Mouse (Mus musculus) forebrain, embryonic 14.5 days (tissue): ENCODE data around the gene Wdr95. TPM values are rescaled to one million over a fixed set of nuclear protein-coding genes. Genes with fewer than 3 reads are reported as not detected.

Source experiments
- ATAC-seq: fragments of 200-750 bp; cut with Nextera tagmentation; 2 replicates; pipeline ENCODE4 v1.8.0; 2017; ENCODE audit warnings: mild to moderate bottlenecking, moderate library complexity
- DNase-seq: peaks from one replicate; pipeline ENCODE4 v3.0.0-alpha.2; 2015; ENCODE audit warnings: low spot score
- H3K27ac ChIP-seq: fragments of 300-500 bp; sonication (generic); 2 replicates; pipeline ENCODE4 v1.5.1; 2014; ENCODE audit warnings: low read depth, mild to moderate bottlenecking, control low read depth, low read length, moderate library complexity
- H3K27me3 ChIP-seq: fragments of 300-500 bp; sonication (generic); replicated peaks from 2 replicates; pipeline ENCODE4 v1.6.1; 2014; ENCODE audit warnings: low read length, control low read depth, mixed read lengths; ENCODE audit not compliant: control insufficient read depth, insufficient read depth
- H3K36me3 ChIP-seq: fragments of 300-500 bp; sonication (generic); 2 replicates; pipeline ENCODE4 v1.6.1; 2014; ENCODE audit warnings: low read length, control low read depth; ENCODE audit not compliant: control insufficient read depth, insufficient read depth
- H3K4me1 ChIP-seq: fragments of 300-500 bp; sonication (generic); 2 replicates; pipeline ENCODE4 v1.6.1; 2014; ENCODE audit warnings: antibody characterized with exemption, low read length, control low read depth; ENCODE audit not compliant: control insufficient read depth, insufficient read depth
- H3K4me2 ChIP-seq: fragments of 300-500 bp; sonication (generic); 2 replicates; pipeline ENCODE4 v1.6.1; 2014; ENCODE audit warnings: mild to moderate bottlenecking, control low read depth, low read length
- H3K4me3 ChIP-seq: fragments of 300-500 bp; sonication (generic); 2 replicates; pipeline ENCODE4 v1.5.1; 2014; ENCODE audit warnings: low read depth, low read length, control low read depth
- H3K9ac ChIP-seq: fragments of 300-500 bp; sonication (generic); 2 replicates; pipeline ENCODE4 v1.6.1; 2014; ENCODE audit warnings: mild to moderate bottlenecking, low read length, control low read depth, moderate library complexity
- H3K9me3 ChIP-seq: fragments of 300-500 bp; sonication (generic); replicated peaks from 2 replicates; pipeline ENCODE4 v1.6.1; 2016; ENCODE audit warnings: low read length, control low read depth, mixed read lengths; ENCODE audit not compliant: control insufficient read depth
- WGBS: fragments of 180-500 bp; shearing (Covaris S2); extraction: QIAGEN DNeasy Blood & Tissue Kit; methylation state at CpG from one replicate; pipeline ENCODE4 v1.1.7; 2014; 5-methylcytosine and 5-hydroxymethylcytosine counted together
- polyA plus RNA-seq: library from polyadenylated mRNA; unstranded; fragments of >200 nt; fragmentation: Nextera tagmentation; extraction: Ambion mirVana; gene quantifications from 2 replicates; pipeline ENCODE4 v1.2.1, GENCODE M21; 2014

Gene Wdr95
- polyA plus RNA-seq, 1 experiment from 2014 or later = 0.69 TPM

GRCm38 (mm10) chr5:149495655-149496054 is 32.8 kb upstream of the Wdr95 start:
- DNase-seq (peak; percentile 82), ATAC-seq (peak; percentile 53)
- Histone ChIP-seq H3K27me3 (no peaks in the 10 kb centered on the region), H3K27ac (peak overlapping the region; percentile 91), H3K4me2 (no peak overlapping the region), H3K36me3 (no peaks in the 10 kb centered on the region), H3K9ac (peak overlapping the region; percentile 45), H3K4me3 (no peak overlapping the region), H3K4me1 (peaks cover 23% of the 10 kb centered on the region), H3K9me3 (no peaks in the 10 kb centered on the region)
- 11% methylated on average over 6 of the region's 6 CpGs for WGBS

- WGBS = 20% methylated on average over 12 of the region's 12 CpGs
- DNase-seq = peak; percentile 53
- H3K4me3 ChIP-seq = no peak overlapping the region
- no peaks in the 10 kb centered on the region for H3K27me3 ChIP-seq
- H3K27ac ChIP-seq = peak overlapping the region; percentile 91
- H3K36me3 ChIP-seq = no peaks in the 10 kb centered on the region
- peak; percentile 81 for ATAC-seq
- H3K4me1 ChIP-seq = peaks cover 22% of the 10 kb centered on the region
- H3K9ac ChIP-seq = peak overlapping the region; percentile 45; the same call in 1 of the 2 replicates
- H3K9me3 ChIP-seq = no peaks in the 10 kb centered on the region
- H3K4me2 ChIP-seq = no peak overlapping the region
Measured at GRCm38 (mm10) chr5:149496401-149497066, 31.9 kb upstream of the Wdr95 start.

- Histone ChIP-seq H3K4me3 (no peak overlapping the region), H3K27ac (no peak overlapping the region), H3K36me3 (no peaks in the 10 kb centered on the region), H3K9me3 (no peaks in the 10 kb centered on the region), H3K4me1 (peaks cover 24% of the 10 kb centered on the region), H3K27me3 (no peaks in the 10 kb centered on the region), H3K9ac (no peak overlapping the region), H3K4me2 (no peak overlapping the region)
- no peak for ATAC-seq
- DNase-seq = no peak
- WGBS = 46% methylated on average over 4 of the region's 4 CpGs
Measured at GRCm38 (mm10) chr5:149499936-149500335, 28.5 kb upstream of the Wdr95 start.

- ATAC-seq (peak; percentile 74), DNase-seq (peak; percentile 74)
- no peaks in the 10 kb centered on the region for H3K36me3 ChIP-seq
- no peaks in the 10 kb centered on the region for H3K27me3 ChIP-seq
- H3K4me2 ChIP-seq = peak overlapping the region; percentile 23
- H3K4me1 ChIP-seq = peaks cover 2% of the 10 kb centered on the region
- peak overlapping the region; percentile 84 for H3K27ac ChIP-seq
- no peak overlapping the region for H3K4me3 ChIP-seq
- peak overlapping the region; percentile 43; the same call in 1 of the 2 replicates for H3K9ac ChIP-seq
- H3K9me3 ChIP-seq = 0 out of 2 replicates have a peak, but pooled peaks cover 3% of the 10 kb centered on the region
- WGBS = 61% methylated on average over 23 of the region's 23 CpGs
Measured at GRCm38 (mm10) chr5:149503423-149504175, 24.9 kb upstream of the Wdr95 start.

- no peak overlapping the region for H3K27ac ChIP-seq
Measured at GRCm38 (mm10) chr5:149504985-149505384, 23.5 kb upstream of the Wdr95 start.

GRCm38 (mm10) chr5:149506033-149506432 is 22.4 kb upstream of the Wdr95 start:
- no peaks in the 10 kb centered on the region for H3K27me3 ChIP-seq
- WGBS = 95% methylated on average over 2 of the region's 2 CpGs

More at GRCm38 (mm10) chr5:149504985-149505384, 23.5 kb upstream of the Wdr95 start:
- DNase-seq = no peak
- 83% methylated on average over 8 of the region's 8 CpGs for WGBS
- no peak for ATAC-seq
- Histone ChIP-seq H3K36me3 (no peaks in the 10 kb centered on the region), H3K27me3 (no peaks in the 10 kb centered on the region), H3K4me2 (no peak overlapping the region), H3K9ac (no peak overlapping the region), H3K9me3 (0 out of 2 replicates have a peak, but pooled peaks cover 3% of the 10 kb centered on the region), H3K4me3 (no peak overlapping the region), H3K4me1 (peaks cover 2% of the 10 kb centered on the region)

GRCm38 (mm10) chr5:149508094-149509029 is 20.1 kb upstream of the Wdr95 start:
- Histone ChIP-seq H3K27me3 (no peaks in the 10 kb centered on the region), H3K27ac (no peak overlapping the region)

More at GRCm38 (mm10) chr5:149506033-149506432, 22.4 kb upstream of the Wdr95 start:
- 0 out of 2 replicates have a peak, but pooled peaks cover 3% of the 10 kb centered on the region for H3K9me3 ChIP-seq
- no peak overlapping the region for H3K4me2 ChIP-seq
- no peak overlapping the region for H3K9ac ChIP-seq
- H3K4me3 ChIP-seq = no peak overlapping the region
- no peak for DNase-seq
- no peak for ATAC-seq
- peaks cover 10% of the 10 kb centered on the region for H3K4me1 ChIP-seq
- no peaks in the 10 kb centered on the region for H3K36me3 ChIP-seq
- no peak overlapping the region for H3K27ac ChIP-seq

GRCm38 (mm10) chr5:149510323-149510722 is 18.2 kb upstream of the Wdr95 start:
- H3K9me3 ChIP-seq = 0 out of 2 replicates have a peak, but pooled peaks cover 3% of the 10 kb centered on the region
- peak overlapping the region; percentile 6; the same call in 1 of the 2 replicates for H3K27ac ChIP-seq
- no peak overlapping the region for H3K9ac ChIP-seq
- H3K4me3 ChIP-seq = no peak overlapping the region
- peaks cover 26% of the 10 kb centered on the region for H3K4me1 ChIP-seq
- H3K27me3 ChIP-seq = no peaks in the 10 kb centered on the region
- ATAC-seq (no peak), DNase-seq (no peak)
- no peak overlapping the region for H3K4me2 ChIP-seq
- 19% methylated on average over 13 of the region's 13 CpGs for WGBS
- H3K36me3 ChIP-seq = no peaks in the 10 kb centered on the region

More at GRCm38 (mm10) chr5:149508094-149509029, 20.1 kb upstream of the Wdr95 start:
- H3K4me3 ChIP-seq = no peak overlapping the region
- ATAC-seq (no peak), DNase-seq (no peak)
- H3K9ac ChIP-seq = no peak overlapping the region
- no peaks in the 10 kb centered on the region for H3K36me3 ChIP-seq
- H3K4me1 ChIP-seq = peaks cover 15% of the 10 kb centered on the region
- WGBS = 84% methylated on average over 20 of the region's 20 CpGs
- H3K4me2 ChIP-seq = no peak overlapping the region
- 0 out of 2 replicates have a peak, but pooled peaks cover 3% of the 10 kb centered on the region for H3K9me3 ChIP-seq
